Mouse (Mus musculus) liver, adult 2 months (tissue): Measurements from ENCODE around the gene Hsd3b7. TPM values are rescaled to one million over a fixed set of nuclear protein-coding genes. Genes with fewer than 3 reads are reported as not detected.

Experiments used
- DNase-seq: peaks from one replicate; pipeline ENCODE4 v3.0.0-alpha.2; 2011; ENCODE audit warnings: low read depth, low spot score; ENCODE audit errors: extremely low read depth
- H3K27ac ChIP-seq: fragments of 200-500 bp; replicated peaks from 2 replicates; pipeline ENCODE4 v1.5.1; 2012; ENCODE audit warnings: low read depth, mild to moderate bottlenecking, control low read depth, inconsistent platforms, low read length; ENCODE audit not compliant: insufficient read depth
- H3K27me3 ChIP-seq: fragments of 200-500 bp; 2 replicates; pipeline ENCODE4 v1.6.1; 2012; ENCODE audit warnings: mild to moderate bottlenecking, moderate library complexity, low read length, inconsistent platforms; ENCODE audit not compliant: control insufficient read depth, insufficient read depth
- H3K36me3 ChIP-seq: fragments of 200-500 bp; 2 replicates; pipeline ENCODE4 v1.6.1; 2012; ENCODE audit warnings: low read length, inconsistent platforms; ENCODE audit not compliant: control insufficient read depth, insufficient read depth
- H3K4me1 ChIP-seq: fragments of 200-500 bp; 2 replicates; pipeline ENCODE4 v1.6.1; 2011; ENCODE audit warnings: low read length; ENCODE audit not compliant: control insufficient read depth, insufficient read depth
- H3K4me3 ChIP-seq: fragments of 200-500 bp; 2 replicates; pipeline ENCODE4 v1.5.1; 2011; ENCODE audit warnings: low read depth, mild to moderate bottlenecking, control low read depth, low read length, moderate library complexity; ENCODE audit not compliant: insufficient read depth
- H3K79me2 ChIP-seq: fragments of 200-500 bp; 2 replicates; pipeline ENCODE4 v1.6.1; 2012; ENCODE audit warnings: inconsistent platforms, mild to moderate bottlenecking, low read length, moderate library complexity; ENCODE audit not compliant: control insufficient read depth, insufficient read depth
- H3K9ac ChIP-seq: fragments of 200-500 bp; 2 replicates; pipeline ENCODE4 v1.6.1; 2012; ENCODE audit warnings: low read depth, mild to moderate bottlenecking, control low read depth, inconsistent platforms, low read length
- CTCF ChIP-seq: fragments of 200-500 bp; IDR thresholded peaks from 2 replicates; pipeline ENCODE4 v1.5.1; 2011; ENCODE audit warnings: low read depth, low read length, control low read depth
- POLR2A ChIP-seq: fragments of 200-500 bp; IDR thresholded peaks from 2 replicates; pipeline ENCODE4 v1.6.1; 2011; ENCODE audit warnings: low read length, control low read depth; ENCODE audit not compliant: insufficient read depth; ENCODE audit errors: extremely low read depth
- WGBS: fragments of 180-500 bp; shearing (Covaris S2); methylation state at CpG from one replicate; pipeline ENCODE4 v1.1.7; 2018; 5-methylcytosine and 5-hydroxymethylcytosine counted together
- polyA plus RNA-seq: library from polyadenylated mRNA; depleted of rRNA; stranded (reverse); fragments of >200 nt; gene quantifications from 2 replicates; pipeline ENCODE4 v1.2.3, GENCODE M21; 2012
- total RNA-seq: library from RNA; depleted of rRNA; stranded (reverse); fragments of >200 nt; gene quantifications from 2 replicates; pipeline ENCODE4 v1.2.3, GENCODE M21; 2014

The Hsd3b7 gene
- total and polyA plus RNA-seq, 2 experiments: 477 to 1,162 TPM

- no peaks in the 10 kb centered on the region for H3K79me2 ChIP-seq
- no peak for TF ChIP-seq POLR2A
- TF ChIP-seq CTCF: no peak
- 82% methylated on average over 3 of the region's 3 CpGs for WGBS
- no peak for DNase-seq
- H3K4me1 ChIP-seq: no peaks in the 10 kb centered on the region
- no peak overlapping the region for H3K27ac ChIP-seq
- H3K4me3 ChIP-seq: no peak overlapping the region
- H3K9ac ChIP-seq: no peak overlapping the region
- H3K36me3 ChIP-seq: peaks cover 5% of the 10 kb centered on the region; the same call in 1 of the 2 replicates
- H3K27me3 ChIP-seq: no peaks in the 10 kb centered on the region
These were observed 39.9 kb upstream of the Hsd3b7 start for GRCm38 (mm10) chr7:127760478-127760877.

GRCm38 (mm10) chr7:127761026-127761425, 39.4 kb upstream of the Hsd3b7 start:
- Histone ChIP-seq H3K27me3 (no peaks in the 10 kb centered on the region), H3K9ac (no peak overlapping the region), H3K27ac (no peak overlapping the region), H3K4me1 (no peaks in the 10 kb centered on the region), H3K36me3 (peaks cover 5% of the 10 kb centered on the region; the same call in 1 of the 2 replicates), H3K79me2 (no peaks in the 10 kb centered on the region), H3K4me3 (no peak overlapping the region)
- TF ChIP-seq POLR2A (no peak), CTCF (peak; percentile 96)
- peak; percentile 41 for DNase-seq
- 13% methylated on average over 7 of the region's 7 CpGs for WGBS

GRCm38 (mm10) chr7:127763642-127764041, 36.8 kb upstream of the Hsd3b7 start:
- Histone ChIP-seq H3K79me2 (no peaks in the 10 kb centered on the region), H3K36me3 (peaks cover 5% of the 10 kb centered on the region; the same call in 1 of the 2 replicates), H3K9ac (no peak overlapping the region), H3K4me1 (no peaks in the 10 kb centered on the region), H3K27me3 (no peaks in the 10 kb centered on the region), H3K27ac (no peak overlapping the region), H3K4me3 (no peak overlapping the region)
- no peak for DNase-seq
- 90% methylated on average over 4 of the region's 4 CpGs for WGBS
- no peak for TF ChIP-seq POLR2A
- no peak for TF ChIP-seq CTCF

- Histone ChIP-seq H3K9ac (no peak overlapping the region), H3K79me2 (no peaks in the 10 kb centered on the region; the same call in 1 of the 2 replicates), H3K27ac (no peak overlapping the region), H3K4me1 (peaks cover 5% of the 10 kb centered on the region), H3K27me3 (no peaks in the 10 kb centered on the region), H3K4me3 (no peak overlapping the region), H3K36me3 (peaks cover 5% of the 10 kb centered on the region; the same call in 1 of the 2 replicates)
- DNase-seq: no peak
- WGBS: 34% methylated on average over 2 of the region's 2 CpGs
- TF ChIP-seq POLR2A: no peak
- no peak for TF ChIP-seq CTCF
These were observed 34.6 kb upstream of the Hsd3b7 start for GRCm38 (mm10) chr7:127765756-127766155.

- no peak overlapping the region for H3K4me3 ChIP-seq
- 83% methylated on average over 17 of the region's 17 CpGs for WGBS
- no peaks in the 10 kb centered on the region for H3K27me3 ChIP-seq
- H3K9ac ChIP-seq: no peak overlapping the region
- H3K4me1 ChIP-seq: peaks cover 10% of the 10 kb centered on the region
- H3K27ac ChIP-seq: no peak overlapping the region
- no peaks in the 10 kb centered on the region; the same call in 1 of the 2 replicates for H3K79me2 ChIP-seq
- TF ChIP-seq POLR2A (no peak), CTCF (no peak)
- peaks cover 5% of the 10 kb centered on the region; the same call in 1 of the 2 replicates for H3K36me3 ChIP-seq
- no peak for DNase-seq
These were observed 33.4 kb upstream of the Hsd3b7 start for GRCm38 (mm10) chr7:127766851-127767609.

GRCm38 (mm10) chr7:127767671-127768345, 32.6 kb upstream of the Hsd3b7 start:
- TF ChIP-seq POLR2A: no peak
- TF ChIP-seq CTCF: no peak
- H3K27ac ChIP-seq: no peak overlapping the region
- H3K36me3 ChIP-seq: peaks cover 5% of the 10 kb centered on the region; the same call in 1 of the 2 replicates
- H3K4me3 ChIP-seq: no peak overlapping the region
- H3K9ac ChIP-seq: no peak overlapping the region
- 96% methylated on average over 19 of the region's 19 CpGs for WGBS
- DNase-seq: no peak
- H3K79me2 ChIP-seq: no peaks in the 10 kb centered on the region; the same call in 1 of the 2 replicates
- peaks cover 10% of the 10 kb centered on the region for H3K4me1 ChIP-seq
- no peaks in the 10 kb centered on the region for H3K27me3 ChIP-seq
